Mouse (Mus musculus) heart, adult 8-10 months (tissue): ENCODE data around the gene Arl4a. TPM values are rescaled to one million over a fixed set of nuclear protein-coding genes. Genes with fewer than 3 reads are reported as not detected.
A peak's percentile ranks its signal among the peaks of the same experiment; 100 is the strongest.

ENCODE experiments used
- DNase-seq: peaks from one replicate; pipeline ENCODE4 v3.0.0; 2022; ENCODE audit warnings: low spot score
- total RNA-seq, 4 experiments: library from RNA; stranded (reverse); gene quantifications; 2 replicates each; pipeline ENCODE4 v1.2.4; 2022

The Arl4a gene
- total RNA-seq, 4 experiments from 2014 or later, result 17.8 to 23.5 (median 18.6) TPM

DNA sequence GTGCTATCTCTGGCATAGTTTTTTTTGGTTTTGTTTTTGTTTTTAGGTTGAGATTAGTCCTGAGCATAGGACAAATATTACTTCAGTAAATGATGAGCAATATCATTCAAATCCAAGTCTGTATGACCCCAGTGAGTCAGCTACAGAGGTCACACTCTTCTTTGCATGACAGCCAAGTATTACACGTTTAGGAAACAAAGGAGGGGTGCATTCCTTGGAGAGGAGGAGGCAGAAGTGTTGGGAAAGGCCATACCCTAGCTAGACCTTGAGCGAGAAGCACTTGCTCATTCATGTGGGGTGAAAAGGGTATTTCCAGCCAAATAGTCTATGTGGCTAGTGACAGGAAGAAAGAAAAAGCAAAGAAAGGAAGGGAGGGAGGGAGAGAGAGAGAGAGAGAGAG, 28.0 kb downstream of the Arl4a start:
- DNase-seq, result no peak

DNA sequence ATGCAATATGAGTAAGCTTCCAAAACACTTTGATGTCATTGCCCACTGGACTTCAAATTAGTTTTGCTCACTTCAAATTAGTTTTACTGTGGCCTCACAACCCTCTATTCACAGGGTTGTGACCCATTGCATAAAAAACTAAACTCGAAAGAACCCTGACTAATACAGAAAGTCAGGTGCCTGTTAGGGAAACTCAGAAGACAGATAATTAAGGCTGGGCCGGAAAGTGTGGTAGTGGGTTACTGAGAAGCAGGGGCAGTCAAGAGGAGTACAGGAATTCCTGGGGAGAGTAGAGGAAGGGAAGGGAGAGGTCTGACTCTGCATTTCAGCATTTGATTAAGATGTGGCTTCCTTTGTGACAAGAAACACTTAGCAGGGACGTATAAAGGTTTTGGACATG, 29.4 kb downstream of the Arl4a start:
- no peak for DNase-seq

DNA sequence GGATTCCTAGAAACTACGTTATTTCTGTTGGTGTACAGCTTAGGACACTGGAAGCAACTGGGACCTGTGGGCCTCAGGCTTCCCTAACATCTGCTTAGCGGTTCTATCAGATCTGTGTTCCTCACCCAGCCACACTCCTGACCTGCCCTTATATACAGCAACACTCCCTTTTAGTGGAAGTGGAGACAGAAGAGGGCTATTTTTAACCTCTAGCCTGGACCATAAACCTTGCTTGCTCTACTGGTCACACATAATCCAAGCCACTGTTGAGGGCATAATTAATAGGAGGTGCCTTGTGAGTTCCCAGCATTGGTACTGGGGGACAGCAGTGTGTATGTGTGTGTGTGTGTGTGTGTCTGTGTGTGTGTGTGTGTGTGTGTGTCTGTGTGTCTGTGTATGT, 33.1 kb downstream of the Arl4a start:
- no peak for DNase-seq

DNA sequence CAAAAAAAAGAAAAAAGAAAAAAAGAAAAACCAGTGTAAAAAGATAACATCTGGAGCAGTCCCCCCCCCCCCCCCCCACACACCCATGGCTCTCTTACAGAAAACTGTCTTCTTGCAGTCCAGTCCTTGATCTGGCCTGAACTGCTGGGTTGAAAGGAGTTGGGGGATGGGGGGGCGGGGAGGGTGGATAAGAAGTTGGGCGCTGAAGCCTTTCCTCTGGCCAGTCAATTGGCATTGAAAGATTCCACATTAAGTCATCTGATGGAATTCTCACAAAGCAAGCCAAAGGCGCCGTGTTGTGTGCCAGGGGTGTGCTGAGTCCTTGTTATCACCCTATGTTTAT, 39.0 kb downstream of the Arl4a start:
- DNase-seq, result no peak

DNA sequence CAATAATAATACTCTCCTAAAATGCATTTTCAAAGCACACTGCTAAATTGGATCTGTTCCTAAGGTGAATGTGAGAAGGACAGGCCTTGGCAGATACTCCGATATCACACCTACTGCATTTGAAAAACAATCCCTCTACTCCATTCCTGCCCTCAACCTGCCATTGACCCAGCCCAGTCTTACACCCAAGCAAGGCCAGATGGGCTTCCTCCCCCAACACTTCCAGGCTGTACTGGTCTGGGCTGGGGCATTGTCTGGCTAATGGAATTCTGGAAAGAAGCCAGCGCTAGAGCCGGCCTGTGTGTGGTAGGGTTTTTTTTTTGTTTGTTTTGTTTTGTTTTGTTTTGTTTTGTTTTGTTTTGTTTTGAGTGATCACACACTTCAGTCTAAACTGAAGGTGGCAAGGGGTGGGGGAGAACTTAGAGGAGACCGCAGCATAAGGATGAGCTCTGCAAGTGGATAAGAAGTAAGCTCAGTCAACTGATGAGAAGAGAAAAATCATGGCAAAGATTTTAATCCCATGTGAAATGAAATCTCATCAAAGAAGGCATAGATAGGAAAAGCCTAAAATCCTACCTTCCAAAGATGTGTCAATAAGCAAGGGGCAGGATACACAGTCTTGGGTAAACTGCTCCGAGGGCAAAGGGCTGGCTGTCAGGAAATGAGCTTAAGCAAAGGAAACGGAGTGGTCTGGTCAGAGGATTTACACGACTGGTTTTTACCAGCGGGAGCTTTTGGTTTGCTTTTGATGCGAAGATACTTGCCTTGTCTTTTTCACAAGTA, 39.6 kb downstream of the Arl4a start:
- DNase-seq, result peak; percentile 36

DNA sequence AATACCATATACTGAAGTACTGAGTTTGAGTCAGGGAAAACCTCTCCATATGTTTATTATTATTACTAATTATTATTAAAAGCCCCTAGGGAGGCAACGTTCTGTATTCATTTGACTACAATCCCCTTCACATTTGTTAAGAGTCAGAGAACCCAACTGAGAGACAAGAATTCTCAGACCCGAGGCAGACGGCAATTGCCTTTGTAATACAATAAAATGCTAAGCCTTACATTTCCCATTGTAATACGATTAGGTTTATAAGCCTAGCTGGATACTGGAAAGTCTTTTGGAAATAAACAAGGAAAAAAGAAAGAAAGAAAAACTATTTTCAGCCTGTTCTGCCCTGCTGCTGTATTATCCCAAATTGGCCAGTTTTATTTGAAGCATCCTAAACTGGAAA, 40.2 kb downstream of the Arl4a start:
- no peak for DNase-seq

DNA sequence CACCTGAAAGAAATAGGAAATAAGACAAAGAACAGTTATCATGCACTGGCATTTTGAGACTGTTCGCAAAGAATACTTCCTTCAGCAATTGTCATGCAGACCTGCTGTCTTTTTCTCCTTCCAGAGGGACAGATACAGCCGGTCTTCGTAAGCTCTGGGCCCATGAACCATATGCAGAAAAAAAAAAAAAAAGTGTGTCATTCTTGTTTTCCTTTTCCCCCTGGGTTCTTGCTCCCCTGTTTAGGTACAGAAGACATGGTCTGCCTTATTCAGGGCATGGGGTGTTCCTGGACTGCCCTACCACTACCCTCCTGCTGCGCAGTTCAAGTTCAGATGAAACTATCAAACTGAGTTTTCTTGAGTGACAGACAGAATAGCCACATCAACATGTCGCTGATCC, 41.8 kb downstream of the Arl4a start:
- DNase-seq, result no peak

DNA sequence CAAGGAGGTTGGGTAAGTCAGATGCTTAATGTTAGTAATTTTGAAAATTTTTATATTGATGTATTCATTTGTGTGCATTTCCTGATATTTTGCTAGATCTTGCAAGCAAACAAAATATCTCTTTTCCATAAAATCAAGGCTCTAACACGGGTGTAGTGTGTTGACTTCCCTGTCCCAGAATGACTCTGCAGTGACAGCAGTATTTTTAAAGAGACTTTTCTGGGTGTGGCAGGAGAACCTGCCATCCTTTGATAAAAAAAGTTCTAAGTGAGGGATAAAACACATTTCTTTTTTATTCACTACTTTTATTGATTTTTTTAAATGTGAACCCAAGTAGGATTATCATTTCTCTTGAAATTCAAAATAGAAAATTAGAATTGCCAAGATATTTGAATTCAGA, 42.2 kb downstream of the Arl4a start:
- no peak for DNase-seq

DNA sequence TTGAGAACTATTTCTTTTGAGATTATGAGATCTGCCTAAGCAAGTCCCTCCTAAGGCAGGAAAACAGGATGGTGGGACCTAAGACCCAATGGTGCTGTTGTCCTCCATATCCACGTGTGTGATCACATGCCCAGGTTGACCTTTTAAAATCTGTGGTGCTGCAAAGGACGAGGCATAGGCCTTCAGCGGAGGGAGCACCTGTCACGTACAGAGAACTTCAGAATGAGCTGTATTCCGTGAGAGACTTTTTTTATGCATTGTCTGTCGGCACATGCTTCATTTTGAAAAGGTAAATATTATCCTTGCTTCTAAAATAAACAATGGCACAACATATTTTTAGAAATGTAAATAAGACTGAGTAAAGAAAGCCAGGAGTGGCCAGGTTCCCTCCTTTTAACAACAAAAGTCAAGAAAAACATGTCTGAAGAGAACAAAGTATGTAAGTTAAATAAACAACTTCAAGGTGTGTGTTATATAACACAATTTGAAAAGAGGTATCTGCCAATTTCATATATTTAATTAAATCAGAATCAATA, 45.0 kb downstream of the Arl4a start:
- DNase-seq, result no peak

DNA sequence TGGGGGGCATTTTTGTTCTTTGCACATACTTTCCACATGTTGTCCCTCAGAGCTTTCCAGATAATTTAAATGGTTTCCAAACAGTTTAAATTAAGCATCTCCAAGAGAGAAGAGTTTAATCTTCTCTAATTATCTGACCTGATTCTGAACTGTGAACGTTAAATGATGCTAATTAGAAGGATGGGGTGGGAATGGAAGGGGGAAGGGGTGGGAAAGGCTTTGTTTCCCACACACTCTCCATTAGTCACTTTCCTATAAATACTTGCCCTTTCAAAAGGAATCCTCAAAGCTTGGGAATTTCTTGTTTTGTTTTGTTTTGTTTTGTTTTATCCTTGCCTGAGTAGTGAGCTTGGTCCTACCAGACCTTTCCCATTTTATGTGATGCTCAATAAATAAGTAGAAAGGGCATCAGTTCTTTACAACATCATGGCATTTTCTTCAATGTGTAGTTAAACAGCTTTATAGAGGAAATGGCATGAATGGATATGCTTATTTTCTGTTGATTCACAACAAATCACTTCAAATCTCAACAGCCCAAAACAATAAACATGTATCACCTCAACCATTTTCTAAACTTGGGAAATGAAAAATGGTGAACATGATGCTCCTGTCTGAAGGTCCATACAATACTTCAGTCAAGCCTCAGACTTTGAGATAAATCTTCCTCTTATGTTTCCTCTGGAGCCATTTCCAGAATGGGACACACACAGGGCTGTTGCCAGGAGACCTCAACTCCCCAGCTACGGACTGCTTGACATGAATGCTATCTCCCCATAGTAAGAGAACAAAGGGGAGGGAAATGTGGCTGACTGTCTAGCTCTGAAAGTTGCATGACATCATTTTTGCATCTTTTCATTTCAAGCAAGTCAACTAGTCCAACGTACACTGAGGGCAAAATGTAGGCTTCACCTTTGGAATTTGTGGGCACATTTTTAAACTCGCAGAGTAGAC, 46.7 kb downstream of the Arl4a start:
- DNase-seq, result no peak

DNA sequence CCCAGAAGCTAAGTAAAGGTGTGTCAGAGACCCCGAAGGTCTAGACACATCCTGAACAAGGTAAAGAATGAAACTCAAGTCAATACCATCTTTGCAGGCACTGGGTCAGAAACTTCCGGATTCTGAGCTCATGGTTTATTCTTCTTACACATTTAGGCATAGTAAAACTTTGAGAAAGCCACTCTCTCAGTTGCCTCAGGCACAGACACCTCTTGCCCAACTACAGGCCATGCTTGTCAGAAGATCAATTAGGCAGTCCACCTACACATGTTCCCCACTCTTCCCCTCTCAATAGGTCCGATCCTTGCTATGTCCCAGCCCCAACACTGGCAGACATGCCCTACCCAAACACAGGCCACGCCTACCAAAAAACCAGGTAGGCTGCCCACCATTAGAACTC, 48.7 kb downstream of the Arl4a start:
- no peak for DNase-seq

DNA sequence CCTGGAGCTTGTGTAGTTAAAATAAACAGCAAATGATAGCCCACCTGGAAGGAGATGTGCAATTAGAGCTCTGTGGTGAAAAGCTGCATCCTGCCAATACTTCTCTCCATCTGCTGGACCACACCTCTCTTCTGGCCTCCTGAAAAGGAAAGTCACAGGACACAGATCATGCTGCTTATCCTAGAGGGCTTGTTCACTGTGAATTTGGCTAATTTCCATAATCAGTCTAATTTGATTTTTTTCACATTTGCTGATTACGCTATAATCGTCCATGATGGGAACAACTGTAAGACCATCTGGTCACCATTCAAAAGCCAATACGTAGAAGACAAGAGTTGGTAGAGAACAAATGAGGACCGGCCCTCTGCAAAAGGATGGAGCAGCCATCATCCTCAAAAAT, 50.6 kb downstream of the Arl4a start:
- DNase-seq, result no peak

DNA sequence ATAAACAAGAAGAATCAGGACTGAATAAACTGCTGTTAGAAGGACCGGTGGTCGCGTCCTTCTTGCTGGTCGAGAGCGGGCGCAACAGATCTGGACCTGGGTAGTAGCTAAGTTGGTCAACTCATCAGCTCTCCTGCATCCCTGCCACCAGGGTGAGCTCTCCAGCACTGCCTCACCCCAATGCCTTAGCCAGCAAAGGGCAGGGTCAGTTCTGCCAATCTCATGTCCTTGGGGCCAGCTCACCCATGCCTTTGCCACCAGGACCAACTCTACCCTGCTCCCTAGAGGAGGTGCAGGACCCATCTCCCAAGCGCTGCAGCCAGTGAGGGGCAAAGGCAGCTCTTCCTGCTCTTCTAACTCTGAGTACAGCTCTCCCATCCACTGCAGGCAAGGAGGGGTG, 52.2 kb downstream of the Arl4a start:
- DNase-seq, result no peak

DNA sequence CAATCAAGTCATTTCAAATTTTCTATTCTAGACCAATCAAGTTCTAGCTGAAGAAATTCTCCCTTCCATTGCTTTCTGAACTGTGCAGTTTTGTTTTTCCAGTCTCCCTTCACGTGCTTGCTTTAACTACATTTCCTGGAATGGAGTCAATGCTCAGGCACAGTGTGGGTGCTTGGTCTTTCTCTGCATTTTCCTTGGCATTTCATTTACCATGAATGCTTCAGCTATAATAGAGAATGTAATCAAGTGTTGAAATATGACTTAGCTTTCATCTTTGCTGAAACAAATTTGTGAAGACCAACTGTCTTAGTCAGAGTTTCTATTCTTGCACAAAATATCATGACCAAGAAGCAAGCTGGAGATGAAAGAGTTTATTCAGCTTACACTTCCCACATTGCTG, 58.0 kb downstream of the Arl4a start:
- no peak for DNase-seq

DNA sequence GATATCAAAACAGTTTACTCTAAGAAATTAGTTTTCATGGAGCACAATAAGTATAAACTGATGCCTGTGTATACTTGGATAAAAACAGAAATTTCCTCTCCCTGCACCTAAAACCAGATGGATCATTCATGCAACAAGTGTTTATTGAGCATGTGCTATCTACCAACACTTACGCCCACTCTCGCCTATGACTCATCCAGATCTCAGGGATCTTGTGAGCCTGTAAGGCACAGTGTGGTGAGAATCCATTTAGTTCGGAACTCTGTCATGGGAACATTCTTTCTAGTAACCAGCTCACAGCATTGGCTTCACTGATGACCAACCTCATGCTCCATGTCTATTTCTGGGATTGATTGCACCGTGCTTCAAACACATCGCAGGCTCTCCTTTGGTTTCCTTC, 58.8 kb downstream of the Arl4a start:
- no peak for DNase-seq

DNA sequence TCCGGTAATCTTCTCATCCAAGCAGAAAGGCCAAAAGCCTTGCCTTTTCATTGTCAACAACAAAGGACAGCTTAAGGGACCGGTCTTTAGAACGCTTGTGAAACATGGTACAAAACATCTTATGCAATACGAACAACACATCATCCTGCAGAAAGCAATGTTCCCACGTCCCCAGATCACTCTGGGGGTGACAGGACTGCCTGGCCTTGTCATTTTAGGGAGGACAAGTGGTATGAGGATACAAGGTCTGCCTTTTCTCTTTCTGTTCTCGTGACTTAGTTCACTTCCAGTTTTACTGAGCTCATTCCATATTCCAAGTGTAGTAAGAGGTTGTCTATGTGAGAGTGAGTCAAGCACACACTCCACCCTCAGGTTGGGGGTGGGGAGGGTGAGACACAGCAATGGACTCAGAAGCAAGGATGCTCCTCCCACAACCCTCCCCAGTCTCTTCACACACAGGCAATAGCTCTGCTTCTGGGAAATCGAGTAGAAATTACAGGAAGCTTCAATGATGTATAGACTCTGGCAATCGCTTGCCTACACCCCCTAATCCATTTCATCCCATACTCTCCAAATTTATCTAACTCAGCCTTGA, 59.7 kb downstream of the Arl4a start:
- DNase-seq, result no peak

DNA sequence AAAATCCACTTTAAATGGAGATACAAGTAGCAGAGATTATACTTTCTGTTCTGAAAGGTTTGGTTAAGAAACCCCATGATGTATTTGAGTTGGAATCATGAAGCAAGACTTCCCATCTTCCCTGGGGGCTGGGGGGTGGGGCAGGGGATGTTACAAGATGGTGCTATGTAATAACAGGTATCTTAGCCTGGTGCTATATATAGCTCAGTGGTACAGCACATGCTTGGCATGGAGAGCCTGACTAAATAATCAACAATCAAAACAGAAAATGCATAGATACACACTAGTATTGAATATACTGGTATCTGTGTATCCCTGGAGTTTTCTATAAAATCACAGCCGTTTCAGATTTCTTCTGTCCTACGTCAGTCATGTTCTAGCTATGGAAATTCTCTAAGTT, 61.4 kb downstream of the Arl4a start:
- no peak for DNase-seq

DNA sequence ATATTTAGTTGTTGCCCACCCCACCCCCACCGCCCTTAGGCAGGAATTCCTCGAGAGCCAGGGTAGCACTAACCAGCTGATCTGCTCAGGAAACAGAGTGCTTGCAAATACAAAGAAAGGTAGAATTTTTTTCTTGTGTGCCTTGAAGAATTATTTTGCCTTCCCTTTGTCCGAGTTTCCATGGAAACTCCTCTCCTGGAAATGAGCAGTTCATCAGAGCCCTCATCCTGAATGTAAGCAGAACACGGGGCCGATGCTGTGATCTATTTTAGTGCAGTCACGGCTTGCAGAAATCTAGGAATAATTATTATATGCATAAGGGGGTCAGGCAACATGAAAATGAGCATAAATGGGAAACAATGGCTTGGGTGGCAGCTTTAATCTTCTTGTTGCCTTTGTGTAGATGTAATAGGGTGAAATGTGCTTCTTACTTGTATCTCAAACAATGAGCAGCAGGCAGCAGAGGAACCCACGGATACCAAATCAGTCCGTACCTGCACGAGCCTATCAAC, 61.9 kb downstream of the Arl4a start:
- no peak for DNase-seq

DNA sequence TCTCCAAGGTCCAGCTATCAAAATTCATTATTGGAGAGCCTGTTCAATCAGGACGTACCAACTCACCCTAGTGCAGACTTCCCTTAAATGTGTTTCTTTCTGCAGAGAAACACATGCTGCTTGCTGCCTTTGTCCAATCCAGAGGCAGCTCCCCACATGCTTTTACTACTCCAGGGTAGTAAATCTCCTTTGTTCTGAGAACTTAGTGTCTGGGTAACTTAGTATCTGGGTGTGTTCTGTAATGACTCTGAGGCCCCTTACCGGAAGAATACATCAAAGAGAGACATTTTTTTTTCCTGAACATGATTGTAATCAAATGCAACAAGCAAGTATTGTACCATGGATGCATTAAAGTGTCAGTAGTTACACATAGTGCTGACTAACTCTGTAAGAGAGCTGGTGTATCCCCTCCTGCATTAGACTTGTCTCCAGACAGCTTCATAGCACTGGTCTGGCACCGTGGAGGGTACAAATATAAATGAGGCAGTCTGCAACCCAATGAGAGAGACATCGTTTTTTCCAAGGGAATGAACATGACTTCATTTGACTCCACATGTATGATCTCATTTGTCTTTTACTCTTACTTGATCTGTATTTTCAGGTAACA, 62.7 kb downstream of the Arl4a start:
- no peak for DNase-seq

DNA sequence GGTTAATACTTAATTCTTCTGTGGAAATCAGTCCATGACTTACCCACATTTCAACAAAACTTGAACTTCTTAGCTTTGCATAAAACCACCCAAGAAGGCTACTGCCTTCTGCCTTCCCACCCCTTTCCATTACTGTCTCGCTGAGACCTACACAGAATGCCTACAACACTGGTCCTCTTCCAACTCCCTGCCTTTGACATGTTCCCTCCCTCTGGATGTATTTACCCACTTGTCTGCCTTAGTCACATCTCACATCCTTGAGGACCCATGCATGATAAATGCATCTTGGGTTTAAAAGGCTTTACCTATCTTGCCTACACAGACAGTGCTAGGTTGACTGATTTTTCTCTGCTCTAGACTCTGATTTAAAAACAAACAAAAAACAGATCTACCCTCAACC, 63.6 kb downstream of the Arl4a start:
- no peak for DNase-seq

DNA sequence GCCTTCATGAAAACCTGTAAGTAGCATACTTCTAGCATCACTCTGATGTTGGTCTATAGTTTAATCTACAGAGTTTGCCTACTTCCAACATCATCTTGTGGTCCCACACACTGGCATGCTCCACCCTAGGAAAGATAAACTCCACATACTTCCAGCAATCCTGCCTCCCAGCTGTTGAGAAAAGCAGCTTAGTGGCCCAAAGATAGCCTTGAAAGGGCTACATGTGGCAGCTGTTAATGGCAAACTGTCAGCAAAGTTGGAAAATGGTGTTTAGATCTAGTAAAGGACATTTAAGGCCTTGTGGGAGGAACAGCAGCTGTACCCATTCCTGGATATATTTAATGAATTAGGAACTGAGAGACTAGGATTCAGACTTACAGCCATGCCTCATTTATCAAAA, 68.3 kb downstream of the Arl4a start:
- no peak for DNase-seq

DNA sequence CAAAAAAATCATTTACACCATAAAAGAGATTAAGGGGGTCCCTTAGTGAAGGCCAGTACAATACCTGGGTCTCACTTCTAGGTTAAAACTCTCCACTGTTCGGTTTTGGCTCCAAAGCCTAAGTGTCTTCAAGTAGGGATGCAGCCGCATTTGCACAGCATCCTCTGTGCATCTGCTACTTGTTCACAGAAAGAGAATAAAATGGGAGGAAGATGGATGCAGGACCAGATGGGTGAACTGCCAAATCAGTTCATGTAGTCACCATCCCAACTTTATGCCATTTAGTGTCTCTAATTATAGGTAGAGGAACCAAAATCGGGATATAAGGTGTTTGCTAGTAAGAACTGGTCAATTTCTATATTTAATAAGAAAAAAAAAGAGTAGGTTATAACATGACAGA, 69.7 kb downstream of the Arl4a start:
- no peak for DNase-seq
